Mouse (Mus musculus) brain, embryonic 14.5 days (tissue): ENCODE results near the gene Gmeb1.

Experiments
- CTCF ChIP-seq: fragments of 200-500 bp; IDR thresholded peaks from 2 replicates; pipeline ENCODE4 v1.5.1; 2012; ENCODE audit warnings: inconsistent platforms, mild to moderate bottlenecking, moderate library complexity, borderline replicate concordance; ENCODE audit not compliant: insufficient read depth, insufficient read length; ENCODE audit errors: extremely low read depth
- POLR2A ChIP-seq: fragments of 200-500 bp; IDR thresholded peaks from 2 replicates; pipeline ENCODE4 v1.6.1; 2012; ENCODE audit warnings: mild to moderate bottlenecking, inconsistent platforms, borderline replicate concordance; ENCODE audit not compliant: poor library complexity, insufficient read depth, insufficient read length, severe bottlenecking; ENCODE audit errors: extremely low read depth

GRCm38 (mm10) chr4:132198285-132198712, 63.1 kb downstream of the Gmeb1 start:
- peak; percentile 6; the same call in 1 of the 2 replicates for TF ChIP-seq CTCF
- TF ChIP-seq POLR2A = no peak
